Mouse (Mus musculus) thymus, adult 2 months (tissue): ENCODE data around the gene Trip10.

Source experiments
- CTCF ChIP-seq: fragments of 200-500 bp; IDR thresholded peaks from 2 replicates; pipeline ENCODE4 v1.5.1; 2012; ENCODE audit warnings: mild to moderate bottlenecking, control low read depth, low read length, moderate library complexity, borderline replicate concordance; ENCODE audit not compliant: control insufficient read depth, poor library complexity, insufficient read depth; ENCODE audit errors: extremely low read depth
- POLR2A ChIP-seq: fragments of 200-500 bp; IDR thresholded peaks from 2 replicates; pipeline ENCODE4 v1.6.1; 2012; ENCODE audit warnings: mild to moderate bottlenecking, low read length, control low read depth, moderate library complexity; ENCODE audit not compliant: control insufficient read depth, poor library complexity, insufficient read depth; ENCODE audit errors: extremely low read depth

GRCm38 (mm10) chr17:57227468-57227867 is 21.8 kb upstream of the Trip10 start:
- TF ChIP-seq CTCF, result no peak
- TF ChIP-seq POLR2A, result no peak
